Mouse (Mus musculus) olfactory bulb, adult 2 months (tissue): ENCODE measurements around the gene Scamp5. TPM values are rescaled to one million over a fixed set of nuclear protein-coding genes. Genes with fewer than 3 reads are reported as not detected.

Experiments used
- H3K27ac ChIP-seq: fragments of 200-500 bp; 2 replicates; pipeline ENCODE4 v1.5.1; 2012; ENCODE audit warnings: low read depth, low read length; ENCODE audit not compliant: insufficient read depth
- H3K4me1 ChIP-seq: fragments of 200-500 bp; 2 replicates; pipeline ENCODE4 v1.6.1; 2012; ENCODE audit warnings: low read length; ENCODE audit not compliant: control insufficient read depth, insufficient read depth
- H3K4me3 ChIP-seq: fragments of 200-500 bp; 2 replicates; pipeline ENCODE4 v1.5.1; 2012; ENCODE audit warnings: mild to moderate bottlenecking, low read depth, low read length, moderate library complexity; ENCODE audit not compliant: insufficient read depth
- CTCF ChIP-seq: fragments of 200-500 bp; IDR thresholded peaks from 2 replicates; pipeline ENCODE4 v1.5.1; 2012; ENCODE audit warnings: low read depth, mild to moderate bottlenecking, low read length, moderate library complexity; ENCODE audit not compliant: insufficient read depth
- POLR2A ChIP-seq: fragments of 200-500 bp; IDR thresholded peaks from 2 replicates; pipeline ENCODE4 v1.6.1; 2012; ENCODE audit warnings: mild to moderate bottlenecking, low read depth, low read length, moderate library complexity; ENCODE audit not compliant: insufficient read depth
- WGBS: fragments of 180-500 bp; shearing (Covaris S2); methylation state at CpG from one replicate; pipeline ENCODE4 v1.1.7; 2018; 5-methylcytosine and 5-hydroxymethylcytosine counted together
- polyA plus RNA-seq: library from polyadenylated mRNA; stranded (reverse); fragments of >200 nt; gene quantifications from 2 replicates; pipeline ENCODE4 v1.2.4, GENCODE M21; 2012; ENCODE audit warnings: low replicate concordance; ENCODE audit not compliant: missing spikeins, insufficient read depth, insufficient read length

The Scamp5 gene
- polyA plus RNA-seq, 1 experiment = not detected

- Histone ChIP-seq H3K27ac (no peak overlapping the region), H3K4me1 (no peaks in the 10 kb centered on the region), H3K4me3 (no peak overlapping the region)
- 88% methylated on average over 15 of the region's 15 CpGs for WGBS
- no peak for TF ChIP-seq CTCF
- TF ChIP-seq POLR2A = no peak
These were observed 65.3 kb downstream of the Scamp5 start for GRCm38 (mm10) chr9:57402318-57403251.

- no peak overlapping the region for H3K4me3 ChIP-seq
- TF ChIP-seq POLR2A (no peak), CTCF (no peak)
- H3K27ac ChIP-seq = no peak overlapping the region
- 94% methylated on average over 2 of the region's 2 CpGs for WGBS
- no peaks in the 10 kb centered on the region for H3K4me1 ChIP-seq
These were observed 69.1 kb downstream of the Scamp5 start for GRCm38 (mm10) chr9:57398773-57399172.

GRCm38 (mm10) chr9:57392892-57393291, 75.0 kb downstream of the Scamp5 start:
- no peak overlapping the region for H3K4me3 ChIP-seq
- TF ChIP-seq POLR2A = no peak
- TF ChIP-seq CTCF = no peak
- H3K27ac ChIP-seq = no peak overlapping the region
- 0 out of 2 replicates have a peak, but pooled peaks cover 2% of the 10 kb centered on the region for H3K4me1 ChIP-seq
- WGBS = 93% methylated on average over 1 of the region's 1 CpGs

Other genes starting within 250 kb of the Scamp5 start
- gene Trcg1, start 231.5 kb downstream of the Scamp5 start, polyA plus RNA-seq = not detected in 2 replicates
- not detected in 2 replicates for gene 1700017B05Rik, start 205.4 kb downstream of the Scamp5 start, polyA plus RNA-seq
- not detected in 2 replicates for gene Ppcdc, start 27.9 kb downstream of the Scamp5 start, polyA plus RNA-seq
- not detected in 2 replicates for gene Rpp25, start 36.0 kb upstream of the Scamp5 start, polyA plus RNA-seq
- gene Cox5a, start 53.2 kb upstream of the Scamp5 start, polyA plus RNA-seq = not detected in 2 replicates
- not detected in 2 replicates for gene Fam219b, start 69.5 kb upstream of the Scamp5 start, polyA plus RNA-seq
- not detected in 2 replicates for gene Mpi, start 84.7 kb upstream of the Scamp5 start, polyA plus RNA-seq
- gene Scamp2, start 92.9 kb upstream of the Scamp5 start, polyA plus RNA-seq = not detected in 2 replicates
- gene Ulk3, start 121.4 kb upstream of the Scamp5 start, polyA plus RNA-seq = not detected in 2 replicates
- gene Cplx3, start 138.2 kb upstream of the Scamp5 start, polyA plus RNA-seq = not detected in 2 replicates
- gene Lman1l, start 152.7 kb upstream of the Scamp5 start, polyA plus RNA-seq = not detected in 2 replicates
- gene Csk, start 185.6 kb upstream of the Scamp5 start, polyA plus RNA-seq = not detected in 2 replicates
- gene Cyp1a2, start 215.6 kb upstream of the Scamp5 start, polyA plus RNA-seq = not detected in 2 replicates
- gene Cyp1a1, start 219.9 kb upstream of the Scamp5 start, polyA plus RNA-seq = not detected in 2 replicates
- not detected in 2 replicates for gene Edc3, start 240.5 kb upstream of the Scamp5 start, polyA plus RNA-seq